Mouse (Mus musculus): ENCODE data around the gene Gm11992.

- TF ChIP-seq CTCF (conservative IDR thresholded peaks at IDR 0.05; ENCODE audit: insufficient read depth, insufficient read length, low read depth, low read length) (no peak), POLR2A (IDR thresholded peaks at IDR 0.05; ENCODE audit: low read depth, low read length) (no peak)
These were observed 70.2 kb downstream of the Gm11992 start for GRCm38 (mm10) chr11:9118421-9119121.

Data from kidney, adult 2 months (tissue).